Comparison of ENCODE assay signal across 8 mouse cellular contexts in the genomic region with DNA sequence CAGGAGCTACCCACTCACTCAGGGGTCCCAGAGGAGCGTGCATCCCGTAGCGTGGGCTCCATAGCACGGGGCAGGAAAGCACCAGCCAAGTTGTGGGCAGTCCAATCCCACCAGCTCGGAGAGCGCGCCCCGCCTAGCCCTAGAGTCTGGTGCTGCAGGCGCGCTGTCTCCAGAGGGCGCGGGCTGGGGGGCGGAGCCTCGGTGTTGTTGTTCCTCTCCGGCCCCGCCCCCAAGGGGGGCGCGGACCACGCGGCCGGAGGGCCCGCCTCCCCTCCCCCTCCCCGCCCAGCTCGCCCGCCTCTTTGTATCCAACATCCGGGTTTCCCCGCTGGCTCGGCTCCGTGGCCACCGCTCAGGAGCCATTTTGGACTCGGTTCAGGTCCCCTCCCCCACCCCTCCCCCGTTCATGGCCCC. TPM values are rescaled to one million over a fixed set of nuclear protein-coding genes. Genes with fewer than 3 reads are reported as not detected.
A peak's percentile ranks its signal among the peaks of the same experiment; 100 is the strongest.
DNase-seq lines count a peak whose midpoint lies in the region; ATAC-seq and TF ChIP-seq lines count a peak whose summit lies in the region.

TSS of gene Acvr2b (plus strand) at position 318 of the 414 bp plus-strand sequence.

- H3K9me3 ChIP-seq in limb, embryonic 10.5 days (replicated peaks) = no peaks in the 10 kb centered on the region
- H3K9me3 ChIP-seq in midbrain, embryonic 12.5 days = no peaks in the 10 kb centered on the region

- TF ChIP-seq CTCF in small intestine, adult 2 months (IDR thresholded peaks at IDR 0.05; ENCODE audit: extremely low read depth, insufficient read length, insufficient replicate concordance, low read depth, low read length) = no peak

- peak within 1 kb of the TSS; percentile 100 for H3K9ac ChIP-seq in midbrain, embryonic 12.5 days (replicated peaks)

- peak within 1 kb of the TSS; percentile 100 for H3K27ac ChIP-seq in limb, embryonic 10.5 days
- peak within 1 kb of the TSS; percentile 99 for H3K27ac ChIP-seq in midbrain, embryonic 12.5 days (replicated peaks)
- H3K27ac ChIP-seq in small intestine, adult 2 months (ENCODE audit: insufficient read depth, low read depth, low read length) = peak within 1 kb of the TSS; percentile 72

- peak; percentile 90 for DNase-seq in adrenal gland, adult 8-10 months
- peak; percentile 96 for DNase-seq in embryo, embryonic 11.5 days (ENCODE audit: low read depth, low spot score)
- peak; percentile 99 for DNase-seq in heart, adult 11 months
- DNase-seq in kidney, adult 18-20 months = peak; percentile 95
- DNase-seq in limb, embryonic 10.5 days (ENCODE audit: low spot score) = peak; percentile 99

- H3K4me1 ChIP-seq in limb, embryonic 10.5 days = peaks cover 36% of the 10 kb centered on the region
- H3K4me1 ChIP-seq in midbrain, embryonic 12.5 days = peaks cover 36% of the 10 kb centered on the region
- H3K4me1 ChIP-seq in small intestine, adult 2 months (ENCODE audit: control insufficient read depth, insufficient read depth, insufficient read length, low read length) = peaks cover 10% of the 10 kb centered on the region

- H3K4me2 ChIP-seq in midbrain, embryonic 12.5 days (replicated peaks) = peak within 1 kb of the TSS; percentile 87

- TF ChIP-seq POLR2A in small intestine, adult 2 months (IDR thresholded peaks at IDR 0.05; ENCODE audit: low read depth, low read length) = no peak; the same call in 1 of the 2 replicates

- ATAC-seq in midbrain, embryonic 12.5 days (ENCODE audit: low FRiP score, low read depth) = peak; percentile 95
- no peak for ATAC-seq in erythroid progenitor cell, adult 5-6 weeks (replicated peaks; ENCODE audit: low FRiP score, poor library complexity, severe bottlenecking)

- H3K4me3 ChIP-seq in limb, embryonic 10.5 days = peak within 1 kb of the TSS; percentile 95
- peak within 1 kb of the TSS; percentile 98 for H3K4me3 ChIP-seq in midbrain, embryonic 12.5 days
- H3K4me3 ChIP-seq in small intestine, adult 2 months (ENCODE audit: low read depth, low read length) = peak within 1 kb of the TSS; percentile 98

- peaks cover 21% of the 10 kb centered on the region for H3K36me3 ChIP-seq in limb, embryonic 10.5 days
- 0 out of 2 replicates have a peak, but pooled peaks cover 8% of the 10 kb centered on the region for H3K36me3 ChIP-seq in midbrain, embryonic 12.5 days
- H3K36me3 ChIP-seq in small intestine, adult 2 months (ENCODE audit: control insufficient read depth, insufficient read depth, low read length) = no peaks in the 10 kb centered on the region

- under 1% methylated on average over 18 of the region's 32 CpGs for WGBS in limb, embryonic 10.5 days
- 0% methylated on average over 23 of the region's 32 CpGs for WGBS in midbrain, embryonic 12.5 days
- WGBS in small intestine, adult 2 months = under 1% methylated on average over 20 of the region's 32 CpGs

- no peaks in the 10 kb centered on the region for H3K27me3 ChIP-seq in limb, embryonic 10.5 days (ENCODE audit: low read depth, poor library complexity, severe bottlenecking)
- H3K27me3 ChIP-seq in midbrain, embryonic 12.5 days = no peaks in the 10 kb centered on the region
- H3K27me3 ChIP-seq in small intestine, adult 2 months (ENCODE audit: control insufficient read depth, insufficient read depth, low read length) = no peaks in the 10 kb centered on the region

RNA-seq across cellular contexts. Expression of gene Acvr2b, which starts in this region (rescaled TPM):
- 10 to 100 TPM in 2 of 4 experiments, 1 to 10 TPM in 2; 5.7 to 12.7 (median 10.7) TPM for total RNA-seq in adrenal gland, adult 8-10 months (2022)
- polyA plus RNA-seq in limb, embryonic 10.5 days (2016; fragmentation: Nextera tagmentation; extraction: Ambion mirVana) = 74.7 and 92.6 TPM in 2 replicates
- 109 and 116 TPM in 2 replicates for polyA plus RNA-seq in midbrain, embryonic 12.5 days (2016; fragmentation: Nextera tagmentation; extraction: Ambion mirVana)
- 2.3 and 5.9 TPM in 2 replicates for polyA plus RNA-seq in small intestine, adult 2 months (2012; rRNA removed)
- total RNA-seq in erythroid progenitor cell, adult 5-6 weeks (2015; ENCODE audit: low replicate concordance) = not detected in 2 replicates
- total RNA-seq in erythroid progenitor cell, adult 5-6 weeks (2017; ENCODE audit: low replicate concordance) = 0.26 TPM in 1 of 2 replicates, not detected in the other

Comparison
In these comparisons a context has a peak if more than half of its experiments do, and no peak if none do; other contexts are left out.
1. RNA of gene Acvr2b (total RNA-seq): 5.7 to 12.7 TPM in adrenal gland, adult 8-10 months; 0.26 TPM in erythroid progenitor cell, adult 5-6 weeks; every median in the first group is over 4 times any median in the second.
2. RNA of gene Acvr2b (polyA plus RNA-seq): 109 to 116 TPM in midbrain, embryonic 12.5 days and 74.7 to 92.6 TPM in limb, embryonic 10.5 days; 2.3 to 5.9 TPM in small intestine, adult 2 months; every median in the first group is over 10 times any median in the second.
3. Peak in every context shown above with its lines, with median percentiles within 50 percentile points of each other: DNase-seq, H3K27ac ChIP-seq and H3K4me3 ChIP-seq.